Mouse (Mus musculus) mouse embryonic stem cell (cell line): ENCODE measurements around the gene Setd1b.

Experiments
- in situ Hi-C, 2 experiments: fragments of 300-500 bp; cut with MboI; formaldehyde crosslinking; loops; 1 replicate in 1 of 2; 3 replicates in 1 of 2; pipeline ENCODE4 v1.14.3; 2019 to 2020; ENCODE audit warnings: low sequenced_read_pairs in 2 of 2, low pct_unique_long_range_greater_than_20kb in 1 of 2, mixed read lengths in 1 of 2; ENCODE audit not compliant: unreplicated experiment in 1 of 2

The Setd1b gene

DNA sequence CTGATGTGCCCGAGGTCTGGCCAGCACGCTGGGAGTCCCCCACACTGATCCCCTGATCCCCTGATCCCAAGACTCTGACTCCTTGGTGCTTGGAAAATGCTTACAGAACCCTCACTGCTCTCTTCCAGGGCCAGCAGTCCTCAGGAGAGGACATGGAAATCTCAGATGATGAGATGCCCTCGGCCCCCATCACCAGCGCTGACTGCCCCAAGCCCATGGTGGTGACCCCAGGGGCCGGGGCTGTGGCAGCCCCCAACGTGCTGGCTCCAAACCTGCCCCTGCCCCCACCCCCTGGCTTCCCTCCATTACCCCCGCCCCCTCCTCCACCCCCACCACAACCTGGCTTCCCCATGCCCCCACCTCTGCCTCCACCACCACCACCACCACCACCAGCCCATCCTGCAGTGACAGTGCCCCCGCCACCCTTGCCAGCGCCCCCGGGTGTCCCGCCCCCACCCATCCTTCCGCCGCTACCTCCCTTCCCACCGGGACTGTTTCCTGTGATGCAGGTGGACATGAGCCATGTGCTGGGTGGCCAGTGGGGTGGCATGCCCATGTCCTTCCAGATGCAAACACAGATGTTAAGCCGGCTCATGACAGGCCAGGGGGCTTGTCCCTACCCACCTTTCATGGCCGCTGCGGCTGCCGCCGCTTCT, 9.8 kb downstream of the Setd1b start:
- in situ Hi-C loops = no loop called here

DNA sequence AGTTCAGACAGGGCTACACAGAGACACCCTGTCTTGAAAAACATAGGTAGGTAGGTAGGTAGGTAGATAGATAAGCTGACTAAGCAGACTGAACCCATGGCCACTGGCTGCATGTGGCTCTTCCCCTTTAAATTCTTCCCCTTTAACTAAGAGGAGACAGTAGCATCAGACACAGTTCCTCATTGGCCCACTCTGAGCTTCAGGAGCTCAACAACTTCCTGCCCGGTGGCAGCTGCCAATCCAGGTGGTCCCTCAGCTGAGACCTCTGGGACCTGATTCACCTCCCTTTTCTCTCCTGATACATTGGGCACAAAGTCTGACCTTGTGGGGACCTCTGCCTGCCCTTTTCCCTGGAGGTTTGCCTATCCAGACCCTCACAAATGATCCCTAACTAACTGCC, 10.9 kb downstream of the Setd1b start:
- in situ Hi-C loops = no loop called here

DNA sequence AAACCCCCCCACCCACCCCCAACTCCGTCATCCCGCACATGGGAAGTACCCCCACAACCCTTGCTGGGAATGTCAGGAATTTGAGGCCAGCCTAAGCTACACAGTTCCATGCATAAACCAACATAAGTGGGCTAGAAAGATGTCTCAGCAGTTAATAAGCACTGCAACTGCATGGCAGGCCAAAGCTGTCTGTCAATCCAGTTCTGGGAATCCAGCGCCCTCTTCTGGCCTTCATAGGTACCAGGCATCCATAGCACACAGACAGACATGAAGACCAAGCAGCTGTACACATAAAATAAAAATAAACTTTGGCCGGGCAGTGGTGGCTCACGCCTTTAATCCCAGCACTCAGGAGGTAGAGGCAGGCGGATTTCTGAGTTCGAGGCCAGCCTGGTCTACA, 13.4 kb downstream of the Setd1b start:
- in situ Hi-C loops = no loop called here

DNA sequence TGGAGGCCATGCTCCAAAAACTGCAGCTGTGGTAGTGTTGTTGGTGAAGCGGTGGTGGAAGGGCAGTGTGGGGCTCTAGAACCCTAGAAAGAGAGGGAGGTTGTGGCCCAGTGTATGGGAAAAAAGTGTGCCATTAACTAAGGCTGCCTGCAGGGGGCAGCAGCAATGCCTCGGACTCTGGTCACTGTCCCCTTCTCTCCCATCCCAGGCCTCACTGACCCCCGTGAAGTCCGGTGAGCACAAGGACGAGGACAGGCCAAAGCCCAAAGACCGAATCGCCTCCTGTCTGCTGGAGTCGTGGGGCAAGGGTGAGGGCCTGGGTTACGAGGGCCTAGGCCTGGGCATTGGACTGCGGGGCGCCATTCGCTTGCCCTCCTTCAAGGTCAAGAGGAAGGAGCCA, 14.8 kb downstream of the Setd1b start:
- in situ Hi-C loops = no loop called here

DNA sequence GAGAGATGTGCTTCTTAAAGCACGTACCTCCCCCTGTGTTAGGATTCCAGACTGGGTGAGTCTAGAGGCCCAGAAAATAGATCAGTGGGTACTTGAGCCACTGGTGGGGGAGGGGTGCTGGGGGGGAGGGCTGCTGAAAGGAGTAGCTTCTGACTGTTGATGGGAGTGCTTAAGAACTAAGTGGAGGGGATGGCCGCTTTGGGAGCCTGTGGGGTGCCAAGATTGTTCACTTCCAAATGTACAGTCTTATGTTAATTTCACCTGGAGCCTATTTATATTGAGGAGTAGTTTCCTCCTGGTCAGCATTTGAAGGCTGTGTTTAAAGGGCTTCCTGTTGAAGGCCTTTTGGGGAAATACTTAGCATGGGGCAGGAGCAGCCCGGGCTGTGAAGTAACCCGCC, 16.0 kb downstream of the Setd1b start:
- in situ Hi-C loops = no loop called here

- in situ Hi-C loops = no loop called here
Measured at GRCm38 (mm10) chr5:123159446-123159845, 17.5 kb downstream of the Setd1b start.

DNA sequence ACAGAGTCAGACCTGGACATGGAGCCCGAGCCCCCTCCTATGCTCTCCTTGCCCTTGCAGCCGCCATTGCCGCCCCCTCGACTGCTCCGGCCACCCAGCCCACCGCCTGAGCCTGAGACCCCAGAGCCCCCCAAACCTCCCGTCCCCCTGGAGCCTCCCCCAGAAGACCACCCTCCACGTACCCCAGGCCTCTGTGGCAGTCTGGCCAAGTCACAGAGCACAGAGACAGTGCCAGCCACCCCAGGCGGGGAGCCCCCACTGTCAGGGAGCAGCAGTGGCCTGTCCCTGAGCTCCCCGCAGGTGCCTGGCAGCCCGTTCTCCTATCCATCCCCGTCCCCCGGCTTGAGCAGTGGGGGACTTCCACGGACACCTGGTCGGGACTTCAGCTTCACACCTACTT, 17.9 kb downstream of the Setd1b start:
- in situ Hi-C loops = no loop called here

DNA sequence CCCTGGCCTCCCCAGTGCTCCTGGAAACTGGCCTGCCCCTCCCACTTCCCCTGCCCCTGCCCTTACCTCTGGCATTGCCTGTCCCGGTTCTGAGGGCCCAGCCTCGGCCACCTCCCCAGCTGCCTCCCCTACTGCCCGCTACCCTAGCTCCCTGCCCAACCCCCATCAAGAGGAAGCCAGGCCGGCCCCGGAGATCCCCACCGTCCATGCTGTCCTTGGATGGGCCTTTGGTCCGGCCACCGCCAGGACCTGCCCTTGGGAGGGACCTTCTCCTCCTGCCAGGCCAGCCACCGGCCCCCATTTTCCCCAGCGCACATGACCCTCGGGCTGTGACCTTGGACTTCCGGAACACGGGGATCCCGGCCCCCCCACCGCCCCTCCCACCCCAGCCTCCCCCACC, 18.3 kb downstream of the Setd1b start:
- in situ Hi-C loops = no loop called here

DNA sequence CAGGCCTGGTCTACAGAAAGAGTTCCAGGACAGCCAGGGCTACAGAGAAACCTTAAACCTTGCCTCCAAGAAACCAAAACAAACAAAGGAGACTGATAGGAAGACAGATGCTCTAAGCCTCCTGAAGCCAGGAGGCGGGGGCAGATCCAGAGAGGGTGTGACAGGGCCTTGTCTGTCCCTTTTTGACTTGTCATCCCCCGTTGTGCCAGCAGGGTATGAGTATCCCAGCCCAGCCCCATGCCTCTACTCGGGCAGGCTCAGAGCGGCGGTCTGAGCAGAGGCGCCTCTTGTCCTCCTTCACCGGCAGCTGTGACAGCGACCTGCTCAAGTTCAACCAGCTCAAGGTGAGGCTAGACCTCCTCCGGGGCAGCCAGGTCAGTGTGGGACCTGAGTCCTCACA, 20.9 kb downstream of the Setd1b start:
- in situ Hi-C loops = no loop called here

GRCm38 (mm10) chr5:123166437-123166836, 24.4 kb downstream of the Setd1b start:
- in situ Hi-C loops = no loop called here

DNA sequence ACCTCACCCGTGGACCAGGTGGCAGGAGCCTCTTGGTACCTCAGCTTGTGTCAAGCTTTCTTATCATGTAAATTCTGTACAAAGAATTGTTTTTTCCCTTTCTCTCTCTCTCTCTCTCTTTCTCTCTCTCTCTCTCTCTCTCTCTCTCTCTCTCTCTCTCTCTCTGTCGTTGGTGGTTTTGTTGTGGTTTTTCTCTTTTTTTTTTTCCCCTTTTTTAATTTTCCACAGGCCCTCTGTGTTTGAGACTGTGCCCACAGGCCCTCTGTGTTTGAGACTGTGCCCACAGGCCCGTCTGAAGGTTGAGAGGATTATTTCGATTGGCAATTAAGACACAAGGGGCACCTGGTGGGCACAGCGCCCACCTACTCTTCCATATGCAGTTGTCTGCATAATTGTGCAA, 25.6 kb downstream of the Setd1b start:
- in situ Hi-C loops = no loop called here

DNA sequence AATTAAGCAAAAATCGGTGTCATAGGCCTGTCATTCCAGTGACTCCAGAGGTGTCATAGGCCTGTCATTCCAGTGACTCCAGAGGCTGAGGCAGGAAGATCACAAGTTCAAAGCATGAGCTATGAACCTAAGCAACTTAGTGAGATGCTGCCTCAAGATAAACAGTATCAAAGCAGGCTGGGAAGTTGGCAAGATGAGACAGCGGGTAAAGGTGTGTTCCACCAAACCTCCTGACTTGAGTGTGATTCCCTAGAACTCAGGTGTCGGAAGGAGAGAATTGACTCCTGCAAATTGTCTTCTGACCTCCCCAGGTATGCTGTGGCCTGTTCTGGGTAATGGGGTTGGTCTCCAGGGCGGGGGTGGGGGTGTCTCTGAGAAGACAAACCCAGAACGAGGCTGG, 27.3 kb downstream of the Setd1b start, which contains the start of gene Psmd9:
Gene Psmd9, plus strand, starts transcription at position 130 of the 400 bp plus-strand sequence.
- in situ Hi-C loops = no loop called here

GRCm38 (mm10) chr5:123170365-123170764, 28.4 kb downstream of the Setd1b start:
- in situ Hi-C loops = loop anchor here (5.0 to 10.0 kb wide), 3 partner anchors 48 to 106 kb away; partner anchors contain the start of gene Tmem120b (in 2 of the 2)

GRCm38 (mm10) chr5:123171646-123172350, 29.8 kb downstream of the Setd1b start:
- in situ Hi-C loops = loop anchor here (5.0 to 10.0 kb wide), 3 partner anchors 49 to 107 kb away; partner anchors contain the start of gene Tmem120b (in 2 of the 2)

GRCm38 (mm10) chr5:123178792-123179191, 36.8 kb downstream of the Setd1b start:
- in situ Hi-C loops = loop anchor here in 1 of 2 experiments (10.0 kb wide), 1 partner anchor 114 kb away; the partner anchor contains the start of gene Tmem120b

DNA sequence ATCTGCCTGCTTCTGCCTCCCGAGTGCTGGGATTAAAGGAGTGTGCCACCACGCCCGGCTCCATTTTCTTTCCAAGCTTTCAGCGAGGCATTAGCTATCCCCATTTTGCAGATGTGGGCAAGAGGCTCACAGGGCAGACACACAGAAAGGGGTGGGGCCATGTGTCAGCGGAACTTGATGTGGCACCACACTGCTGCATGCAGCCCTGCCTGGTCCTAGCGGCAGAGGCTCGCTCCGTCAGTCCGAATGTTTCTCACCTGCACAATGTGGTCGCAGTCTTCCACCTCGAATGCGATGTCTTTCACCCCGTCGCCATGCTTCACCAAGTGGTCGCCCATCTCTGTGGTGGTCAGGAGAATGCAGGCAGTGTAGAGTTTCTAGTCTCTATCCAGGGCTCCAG, 38.4 kb downstream of the Setd1b start:
- in situ Hi-C loops = no loop called here

DNA sequence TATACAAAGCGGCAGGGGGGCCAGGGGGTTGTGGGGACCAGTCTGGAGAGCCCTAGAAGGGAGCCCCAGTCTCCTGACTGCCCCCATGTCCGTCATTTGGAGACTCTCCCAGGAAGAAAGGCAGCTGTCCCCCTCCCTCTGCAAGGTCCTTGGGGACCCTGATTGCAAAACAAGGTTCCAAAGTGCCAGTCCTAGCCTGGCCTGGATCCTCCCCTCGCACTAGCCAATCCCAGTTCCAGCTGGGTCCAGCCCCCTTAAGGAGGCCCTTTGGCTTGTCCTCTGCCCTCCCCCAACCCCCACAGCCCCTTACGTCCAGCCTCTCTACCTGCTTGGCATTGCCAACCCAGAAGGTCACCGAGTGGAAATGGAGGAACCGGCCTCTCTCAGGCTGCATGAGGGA, 39.5 kb downstream of the Setd1b start:
- in situ Hi-C loops = no loop called here

DNA sequence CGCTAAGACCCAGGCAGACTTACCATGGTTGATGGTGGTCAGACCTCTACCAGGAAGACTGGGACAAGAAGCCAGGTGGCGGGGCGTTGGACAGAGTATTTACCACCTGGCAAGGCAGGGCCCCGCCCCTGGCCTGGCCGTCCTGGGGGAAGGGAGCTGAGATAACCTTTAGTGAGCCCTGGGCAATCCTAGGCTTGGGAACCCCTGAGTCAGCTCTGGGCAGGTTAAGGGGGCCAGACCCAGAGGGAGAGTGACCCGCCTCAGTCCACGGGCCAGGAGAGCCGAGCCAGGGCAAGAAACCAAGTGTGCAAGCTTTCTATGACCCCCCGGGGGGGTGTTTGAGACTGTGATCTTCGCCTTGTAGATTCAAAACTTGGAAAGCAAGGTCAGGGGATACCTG, 40.7 kb downstream of the Setd1b start, which contains the start of gene Hpd:
Gene Hpd, minus strand, starts transcription at position 77 of the 400 bp plus-strand sequence.
- in situ Hi-C loops = no loop called here

- in situ Hi-C loops = no loop called here
Measured at GRCm38 (mm10) chr5:123185966-123186365, 44.0 kb downstream of the Setd1b start.

GRCm38 (mm10) chr5:123187306-123187705, 45.3 kb downstream of the Setd1b start:
- in situ Hi-C loops = no loop called here
